Mouse (Mus musculus): ENCODE measurements around the gene Acsl5. TPM values are rescaled to one million over a fixed set of nuclear protein-coding genes. Genes with fewer than 3 reads are reported as not detected.

Gene Acsl5
- polyA plus RNA-seq, 1 experiment from 2014 or later = 157 TPM

GRCm38 (mm10) chr19:55299378-55299777 lies 47.6 kb downstream of the Acsl5 start:
- Histone ChIP-seq H3K36me3 (replicated peaks) (peaks cover 95% of the 10 kb centered on the region), H3K27ac (replicated peaks) (no peak overlapping the region), H3K9ac (no peak overlapping the region), H3K4me2 (no peak overlapping the region), H3K27me3 (no peaks in the 10 kb centered on the region), H3K4me3 (replicated peaks) (no peak overlapping the region), H3K4me1 (replicated peaks) (peaks cover 15% of the 10 kb centered on the region), H3K9me3 (replicated peaks) (no peaks in the 10 kb centered on the region)
- no peak for ATAC-seq (ENCODE audit: insufficient read depth)
- WGBS (ENCODE audit: insufficient replicate concordance) = 79% methylated on average over 1 of the region's 1 CpGs

GRCm38 (mm10) chr19:55300525-55300924 lies 48.8 kb downstream of the Acsl5 start:
- 73% methylated on average over 3 of the region's 3 CpGs for WGBS (ENCODE audit: insufficient replicate concordance)

GRCm38 (mm10) chr19:55305024-55305423 lies 53.3 kb downstream of the Acsl5 start:
- Histone ChIP-seq H3K9ac (no peak overlapping the region), H3K4me3 (replicated peaks) (no peak overlapping the region), H3K9me3 (replicated peaks) (no peaks in the 10 kb centered on the region), H3K4me1 (replicated peaks) (0 out of 2 replicates have a peak, but pooled peaks cover 3% of the 10 kb centered on the region), H3K27me3 (no peaks in the 10 kb centered on the region), H3K27ac (replicated peaks) (no peak overlapping the region), H3K4me2 (no peak overlapping the region), H3K36me3 (replicated peaks) (peaks cover 88% of the 10 kb centered on the region)
- ATAC-seq (ENCODE audit: insufficient read depth) = no peak

More at GRCm38 (mm10) chr19:55300525-55300924, 48.8 kb downstream of the Acsl5 start:
- H3K27ac ChIP-seq (replicated peaks) = no peak overlapping the region
- H3K4me2 ChIP-seq = no peak overlapping the region
- no peak for ATAC-seq (ENCODE audit: insufficient read depth)
- H3K4me1 ChIP-seq (replicated peaks) = peaks cover 8% of the 10 kb centered on the region; the same call in 1 of the 2 replicates
- no peaks in the 10 kb centered on the region for H3K9me3 ChIP-seq (replicated peaks)
- no peak overlapping the region for H3K4me3 ChIP-seq (replicated peaks)
- H3K9ac ChIP-seq = no peak overlapping the region
- no peaks in the 10 kb centered on the region for H3K27me3 ChIP-seq
- peaks cover 86% of the 10 kb centered on the region for H3K36me3 ChIP-seq (replicated peaks)

GRCm38 (mm10) chr19:55311874-55312273 lies 60.1 kb downstream of the Acsl5 start:
- H3K27me3 ChIP-seq = no peaks in the 10 kb centered on the region
- 0 out of 2 replicates have a peak overlapping the region, but pooled peaks have one; percentile 16 for H3K4me2 ChIP-seq
- no peaks in the 10 kb centered on the region for H3K9me3 ChIP-seq (replicated peaks)
- WGBS (ENCODE audit: insufficient replicate concordance) = 80% methylated on average over 8 of the region's 8 CpGs
- H3K36me3 ChIP-seq (replicated peaks) = peaks cover 64% of the 10 kb centered on the region
- H3K9ac ChIP-seq = no peak overlapping the region
- H3K4me3 ChIP-seq (replicated peaks) = no peak overlapping the region
- no peak for ATAC-seq (ENCODE audit: insufficient read depth)
- no peak overlapping the region for H3K27ac ChIP-seq (replicated peaks)
- peaks cover 32% of the 10 kb centered on the region for H3K4me1 ChIP-seq (replicated peaks)

GRCm38 (mm10) chr19:55313649-55314048 lies 61.9 kb downstream of the Acsl5 start:
- Histone ChIP-seq H3K27ac (replicated peaks) (no peak overlapping the region), H3K36me3 (replicated peaks) (peaks cover 49% of the 10 kb centered on the region), H3K9ac (no peak overlapping the region), H3K9me3 (replicated peaks) (no peaks in the 10 kb centered on the region), H3K4me3 (replicated peaks) (no peak overlapping the region), H3K4me1 (replicated peaks) (peaks cover 42% of the 10 kb centered on the region), H3K4me2 (peak overlapping the region; percentile 92; the same call in 1 of the 2 replicates), H3K27me3 (no peaks in the 10 kb centered on the region)
- 95% methylated on average over 2 of the region's 2 CpGs for WGBS (ENCODE audit: insufficient replicate concordance)
- no peak for ATAC-seq (ENCODE audit: insufficient read depth)

- Histone ChIP-seq H3K4me2 (peak within 1 kb of the TSS; percentile 92), H3K36me3 (replicated peaks) (peaks cover 30% of the 10 kb centered on the region), H3K27me3 (no peaks in the 10 kb centered on the region), H3K9me3 (replicated peaks) (no peaks in the 10 kb centered on the region), H3K4me1 (replicated peaks) (peaks cover 42% of the 10 kb centered on the region), H3K9ac (peak within 1 kb of the TSS; percentile 77), H3K27ac (replicated peaks) (peak within 1 kb of the TSS; percentile 90), H3K4me3 (replicated peaks) (peak within 1 kb of the TSS; percentile 80)
- peak; percentile 71 for ATAC-seq (ENCODE audit: insufficient read depth)
- WGBS (ENCODE audit: insufficient replicate concordance) = under 1% methylated on average over 60 of the region's 60 CpGs
Observed at GRCm38 (mm10) chr19:55315452-55316108, 63.8 kb downstream of the Acsl5 start, which contains the start of gene Zdhhc6. Gene Zdhhc6, minus strand, starts transcription at chr19:55316032.

GRCm38 (mm10) chr19:55316109-55316714 lies 64.5 kb downstream of the Acsl5 start, which contains the start of gene Vti1a:
Gene Vti1a, plus strand, starts transcription at chr19:55316295.
- peak within 1 kb of the TSS; percentile 92 for H3K4me2 ChIP-seq
- no peaks in the 10 kb centered on the region for H3K9me3 ChIP-seq (replicated peaks)
- peak within 1 kb of the TSS; percentile 77 for H3K9ac ChIP-seq
- H3K4me3 ChIP-seq (replicated peaks) = peak within 1 kb of the TSS; percentile 80
- peaks cover 42% of the 10 kb centered on the region for H3K4me1 ChIP-seq (replicated peaks)
- under 1% methylated on average over 48 of the region's 48 CpGs for WGBS (ENCODE audit: insufficient replicate concordance)
- H3K36me3 ChIP-seq (replicated peaks) = peaks cover 24% of the 10 kb centered on the region
- H3K27me3 ChIP-seq = no peaks in the 10 kb centered on the region
- peak; percentile 93 for ATAC-seq (ENCODE audit: insufficient read depth)
- H3K27ac ChIP-seq (replicated peaks) = peak within 1 kb of the TSS; percentile 90

- Histone ChIP-seq H3K9ac (peak overlapping the region; percentile 77), H3K4me3 (replicated peaks) (peak overlapping the region; percentile 80), H3K4me2 (peak overlapping the region; percentile 92), H3K27ac (replicated peaks) (no peak overlapping the region), H3K4me1 (replicated peaks) (peaks cover 42% of the 10 kb centered on the region), H3K27me3 (no peaks in the 10 kb centered on the region), H3K36me3 (replicated peaks) (peaks cover 17% of the 10 kb centered on the region), H3K9me3 (replicated peaks) (no peaks in the 10 kb centered on the region)
- 23% methylated on average over 10 of the region's 10 CpGs for WGBS (ENCODE audit: insufficient replicate concordance)
- no peak for ATAC-seq (ENCODE audit: insufficient read depth)
Observed at GRCm38 (mm10) chr19:55316901-55317300, 65.2 kb downstream of the Acsl5 start.

GRCm38 (mm10) chr19:55319036-55319435 lies 67.3 kb downstream of the Acsl5 start:
- Histone ChIP-seq H3K9me3 (replicated peaks) (no peaks in the 10 kb centered on the region), H3K9ac (no peak overlapping the region), H3K27ac (replicated peaks) (no peak overlapping the region), H3K36me3 (replicated peaks) (peaks cover 19% of the 10 kb centered on the region), H3K4me2 (no peak overlapping the region), H3K27me3 (no peaks in the 10 kb centered on the region), H3K4me3 (replicated peaks) (no peak overlapping the region), H3K4me1 (replicated peaks) (peaks cover 28% of the 10 kb centered on the region)
- ATAC-seq (ENCODE audit: insufficient read depth) = no peak
- 62% methylated on average over 3 of the region's 3 CpGs for WGBS (ENCODE audit: insufficient replicate concordance)

GRCm38 (mm10) chr19:55319521-55319920 lies 67.8 kb downstream of the Acsl5 start:
- WGBS (ENCODE audit: insufficient replicate concordance) = 72% methylated on average over 5 of the region's 5 CpGs
- H3K27ac ChIP-seq (replicated peaks) = no peak overlapping the region
- H3K9me3 ChIP-seq (replicated peaks) = no peaks in the 10 kb centered on the region
- peaks cover 24% of the 10 kb centered on the region for H3K4me1 ChIP-seq (replicated peaks)
- H3K9ac ChIP-seq = no peak overlapping the region
- no peak for ATAC-seq (ENCODE audit: insufficient read depth)
- H3K36me3 ChIP-seq (replicated peaks) = peaks cover 19% of the 10 kb centered on the region
- no peaks in the 10 kb centered on the region for H3K27me3 ChIP-seq
- no peak overlapping the region for H3K4me3 ChIP-seq (replicated peaks)
- H3K4me2 ChIP-seq = no peak overlapping the region

- no peak overlapping the region for H3K4me2 ChIP-seq
- peaks cover 6% of the 10 kb centered on the region for H3K4me1 ChIP-seq (replicated peaks)
- H3K9me3 ChIP-seq (replicated peaks) = no peaks in the 10 kb centered on the region
- peaks cover 29% of the 10 kb centered on the region for H3K36me3 ChIP-seq (replicated peaks)
- H3K9ac ChIP-seq = no peak overlapping the region
- H3K4me3 ChIP-seq (replicated peaks) = no peak overlapping the region
- H3K27ac ChIP-seq (replicated peaks) = no peak overlapping the region
- no peaks in the 10 kb centered on the region for H3K27me3 ChIP-seq
- 74% methylated on average over 8 of the region's 8 CpGs for WGBS (ENCODE audit: insufficient replicate concordance)
- no peak for ATAC-seq (ENCODE audit: insufficient read depth)
Observed at GRCm38 (mm10) chr19:55322604-55323003, 70.9 kb downstream of the Acsl5 start.
